Mouse (Mus musculus): ENCODE results near the gene Arl14.

Gene Arl14

GRCm38 (mm10) chr3:69221806-69222501, at the start of gene Arl14:
Arl14 (plus strand) TSS chr3:69222419.
- DNase-seq (ENCODE audit: low read depth, low spot score), result no peak

GRCm38 (mm10) chr3:69175229-69175628, 47.0 kb upstream of the Arl14 start:
- DNase-seq (ENCODE audit: low read depth, low spot score), result no peak

GRCm38 (mm10) chr3:69177168-69177797, 44.9 kb upstream of the Arl14 start:
- no peak for DNase-seq (ENCODE audit: low read depth, low spot score)

GRCm38 (mm10) chr3:69177914-69178313, 44.3 kb upstream of the Arl14 start:
- no peak for DNase-seq (ENCODE audit: low read depth, low spot score)

- DNase-seq (ENCODE audit: low read depth, low spot score), result no peak
Observed at GRCm38 (mm10) chr3:69178365-69179004, 43.7 kb upstream of the Arl14 start.

GRCm38 (mm10) chr3:69181531-69181930, 40.7 kb upstream of the Arl14 start:
- DNase-seq (ENCODE audit: low read depth, low spot score), result no peak

- DNase-seq (ENCODE audit: low read depth, low spot score), result no peak
Observed at GRCm38 (mm10) chr3:69182225-69182624, 40.0 kb upstream of the Arl14 start.

- no peak for DNase-seq (ENCODE audit: low read depth, low spot score)
Observed at GRCm38 (mm10) chr3:69185244-69185643, 37.0 kb upstream of the Arl14 start.

GRCm38 (mm10) chr3:69186031-69186430, 36.2 kb upstream of the Arl14 start:
- no peak for DNase-seq (ENCODE audit: low read depth, low spot score)

- DNase-seq (ENCODE audit: low read depth, low spot score), result no peak
Observed at GRCm38 (mm10) chr3:69186643-69187042, 35.6 kb upstream of the Arl14 start.

GRCm38 (mm10) chr3:69192995-69193394, 29.2 kb upstream of the Arl14 start:
- no peak for DNase-seq (ENCODE audit: low read depth, low spot score)

- DNase-seq (ENCODE audit: low read depth, low spot score), result no peak
Observed at GRCm38 (mm10) chr3:69194496-69194895, 27.7 kb upstream of the Arl14 start.

GRCm38 (mm10) chr3:69195251-69195650, 27.0 kb upstream of the Arl14 start:
- no peak for DNase-seq (ENCODE audit: low read depth, low spot score)

- DNase-seq (ENCODE audit: low read depth, low spot score), result no peak
Observed at GRCm38 (mm10) chr3:69198098-69198497, 24.1 kb upstream of the Arl14 start.

GRCm38 (mm10) chr3:69200251-69200650, 22.0 kb upstream of the Arl14 start:
- peak; percentile 27 for DNase-seq (ENCODE audit: low read depth, low spot score)

- DNase-seq (ENCODE audit: low read depth, low spot score), result no peak
Observed at GRCm38 (mm10) chr3:69201206-69201605, 21.0 kb upstream of the Arl14 start.

- no peak for DNase-seq (ENCODE audit: low read depth, low spot score)
Observed at GRCm38 (mm10) chr3:69202876-69203275, 19.3 kb upstream of the Arl14 start.

GRCm38 (mm10) chr3:69205266-69206054, 16.8 kb upstream of the Arl14 start:
- peak; percentile 77 for DNase-seq (ENCODE audit: low read depth, low spot score)

GRCm38 (mm10) chr3:69206193-69206893, 15.9 kb upstream of the Arl14 start:
- DNase-seq (ENCODE audit: low read depth, low spot score), result peak; percentile 39

- DNase-seq (ENCODE audit: low read depth, low spot score), result peak; percentile 65
Observed at GRCm38 (mm10) chr3:69208441-69209309, 13.5 kb upstream of the Arl14 start.
